Mouse (Mus musculus) brain, adult 2 months (tissue): ENCODE data around the gene Ptprg.
A peak's percentile ranks its signal among the peaks of the same experiment; 100 is the strongest.
"Not testable (repeated sequence)": the region's sequence is repeated elsewhere in the genome, so short reads cannot be mapped to it uniquely, and the experiment has no call there.

ENCODE experiments used
- DNase-seq: peaks from one replicate; pipeline ENCODE4 v3.0.0; 2011; ENCODE audit warnings: low read depth, low spot score

Gene Ptprg

DNA sequence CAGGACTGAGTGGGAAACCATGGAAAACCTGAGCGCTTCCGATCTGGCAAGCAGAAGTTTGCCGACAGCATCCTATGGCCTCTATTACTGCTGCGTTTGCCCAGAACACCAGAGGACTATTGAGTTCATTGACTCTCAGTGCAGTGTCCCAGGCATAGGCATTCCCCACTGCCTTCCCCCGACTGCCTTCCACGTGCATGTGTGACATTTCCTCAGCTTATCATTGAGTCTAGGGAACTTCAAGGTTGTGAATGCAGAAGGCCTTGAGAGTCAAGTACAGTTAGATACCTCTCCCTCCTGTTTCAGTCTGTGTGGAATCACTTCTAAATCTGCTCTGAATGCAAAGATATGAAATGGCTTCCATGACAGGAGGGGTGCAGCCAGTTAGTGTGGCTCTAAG is 488.2 kb downstream of the Ptprg start:
- DNase-seq: no peak

DNA sequence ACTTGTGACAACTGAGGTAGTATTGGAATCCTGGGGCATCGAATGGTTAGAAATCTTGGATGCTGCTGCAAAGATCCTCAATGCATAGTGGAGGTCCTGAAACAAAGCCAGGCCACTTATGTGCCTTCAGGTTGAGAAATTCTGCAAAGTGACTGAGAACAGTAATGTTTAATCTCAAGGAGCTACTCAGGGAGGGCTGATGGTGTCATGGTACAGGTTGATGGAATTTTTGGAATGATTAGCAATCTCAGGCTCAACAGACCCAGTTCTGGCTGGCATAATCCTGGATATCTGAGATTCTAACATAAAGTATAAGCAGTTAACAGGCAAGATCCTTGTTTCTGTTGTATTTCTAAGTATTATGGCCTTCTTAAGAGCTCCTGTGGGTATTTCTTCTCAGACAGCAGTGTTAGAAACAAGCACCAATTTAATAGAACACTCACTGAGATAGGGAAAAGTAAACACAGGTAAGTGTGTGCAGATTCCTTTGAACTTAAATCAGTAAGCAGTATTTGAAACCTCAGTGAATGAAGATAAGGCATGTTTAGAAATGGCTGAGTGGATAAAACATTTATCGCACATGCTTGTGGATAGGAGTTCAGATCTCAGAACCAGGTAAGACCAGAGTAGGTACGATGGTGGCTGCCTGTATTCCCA is 493.0 kb downstream of the Ptprg start:
- DNase-seq: no peak

DNA sequence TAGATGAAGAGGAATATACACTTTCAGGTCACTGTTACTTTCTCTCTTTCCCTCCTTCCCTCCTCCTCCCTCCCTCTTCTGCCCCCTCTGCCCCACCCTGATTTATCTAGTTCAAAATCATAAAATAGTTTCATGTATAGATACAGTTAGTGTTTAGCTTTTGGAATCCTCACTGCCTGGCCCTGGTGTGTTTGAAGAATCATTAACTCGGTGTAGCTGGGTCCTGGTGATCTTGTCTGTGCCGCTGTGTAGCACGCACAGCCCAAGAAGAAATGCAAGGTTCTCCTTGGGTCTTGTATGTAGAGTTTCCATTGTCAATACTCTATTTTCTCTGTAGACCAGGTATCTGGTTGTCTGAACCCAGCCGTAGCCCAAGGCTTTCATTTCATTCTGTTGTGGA is 494.3 kb downstream of the Ptprg start:
- no peak for DNase-seq

DNA sequence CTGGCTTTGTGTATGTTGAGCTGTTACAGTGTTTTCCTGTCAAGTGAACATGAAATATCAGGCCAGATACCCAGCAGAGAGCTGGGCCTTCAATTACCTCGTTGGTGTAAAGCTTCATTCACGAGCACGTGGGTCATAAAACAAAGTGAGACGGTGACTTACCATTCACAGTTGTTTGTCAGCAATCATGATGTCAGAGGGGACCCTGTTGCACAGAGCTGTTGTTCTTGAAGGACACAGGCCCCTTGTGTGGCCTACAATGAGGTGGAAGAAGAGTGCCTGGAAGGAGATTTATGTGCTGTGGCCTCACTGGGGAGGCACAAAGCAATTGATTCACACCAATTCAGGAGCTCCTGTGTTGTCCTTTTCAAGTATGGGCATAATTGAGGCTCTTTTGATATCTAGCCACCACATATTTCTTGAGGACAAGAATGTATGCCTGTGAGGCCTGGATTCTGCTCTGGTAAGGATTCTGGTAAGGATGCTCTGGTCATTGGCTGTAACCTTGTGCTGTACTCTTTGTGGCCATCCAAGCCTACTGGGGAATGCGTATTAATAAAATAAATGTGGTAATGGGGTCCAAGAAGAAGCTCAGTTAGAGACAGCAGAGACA is 503.7 kb downstream of the Ptprg start:
- DNase-seq: no peak

DNA sequence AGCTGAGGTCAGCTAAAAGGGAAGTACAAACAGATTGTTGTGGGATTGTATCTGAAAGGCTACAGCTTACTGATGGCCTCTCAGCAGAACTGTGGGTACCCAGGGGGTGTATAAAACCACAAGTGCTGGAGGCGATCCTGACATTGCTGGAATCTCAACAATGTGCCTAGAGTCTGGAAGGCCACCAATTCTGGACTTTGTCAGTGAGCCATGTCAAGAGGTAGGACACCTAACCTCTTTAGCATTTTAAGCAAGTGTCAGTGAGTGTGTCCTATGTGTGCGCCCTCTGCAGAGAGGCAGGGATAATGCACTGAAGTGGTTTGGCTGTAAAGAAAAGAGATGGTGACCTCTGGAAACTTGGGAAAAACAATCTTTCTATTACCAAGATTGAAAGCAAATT is 504.5 kb downstream of the Ptprg start:
- no peak for DNase-seq

DNA sequence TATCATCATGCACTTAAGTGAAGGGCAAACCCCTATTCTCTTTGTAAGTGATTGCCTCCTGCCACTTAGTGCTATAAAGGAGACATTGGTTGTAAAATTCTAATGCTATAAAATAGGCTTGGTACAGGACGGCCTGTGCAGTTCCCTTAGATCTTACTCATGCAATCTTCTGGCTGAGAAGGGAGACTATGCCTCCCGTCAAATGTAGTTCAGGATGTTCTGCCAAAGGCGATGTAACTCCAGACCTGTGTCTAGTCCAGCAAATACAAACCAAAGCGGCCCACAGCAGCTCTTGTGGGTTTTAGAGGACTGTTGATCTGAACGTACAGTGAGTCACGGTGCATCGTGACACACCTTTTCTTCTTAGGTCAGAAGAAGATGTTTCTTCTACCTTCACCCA is 505.8 kb downstream of the Ptprg start:
- DNase-seq: peak; percentile 40

DNA sequence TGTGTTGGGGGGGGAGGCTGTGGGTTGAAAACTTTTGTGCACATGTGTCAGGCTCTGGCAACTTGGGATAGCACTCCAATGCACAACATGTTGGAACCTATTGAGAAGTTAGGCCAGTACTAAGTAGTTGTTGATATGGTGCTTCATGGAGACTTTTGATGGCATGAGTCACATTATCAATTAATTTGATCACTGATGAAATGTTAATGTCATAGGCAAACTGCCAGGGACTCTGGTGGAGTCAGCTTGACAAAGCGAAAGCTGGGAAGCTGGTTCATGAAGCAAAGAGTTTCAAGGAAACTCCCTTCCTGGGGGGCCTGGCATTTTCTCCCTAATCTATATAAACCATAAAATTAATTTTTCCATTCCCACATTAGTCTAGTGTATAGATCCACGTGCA is 508.0 kb downstream of the Ptprg start:
- not testable (repeated sequence) for DNase-seq

DNA sequence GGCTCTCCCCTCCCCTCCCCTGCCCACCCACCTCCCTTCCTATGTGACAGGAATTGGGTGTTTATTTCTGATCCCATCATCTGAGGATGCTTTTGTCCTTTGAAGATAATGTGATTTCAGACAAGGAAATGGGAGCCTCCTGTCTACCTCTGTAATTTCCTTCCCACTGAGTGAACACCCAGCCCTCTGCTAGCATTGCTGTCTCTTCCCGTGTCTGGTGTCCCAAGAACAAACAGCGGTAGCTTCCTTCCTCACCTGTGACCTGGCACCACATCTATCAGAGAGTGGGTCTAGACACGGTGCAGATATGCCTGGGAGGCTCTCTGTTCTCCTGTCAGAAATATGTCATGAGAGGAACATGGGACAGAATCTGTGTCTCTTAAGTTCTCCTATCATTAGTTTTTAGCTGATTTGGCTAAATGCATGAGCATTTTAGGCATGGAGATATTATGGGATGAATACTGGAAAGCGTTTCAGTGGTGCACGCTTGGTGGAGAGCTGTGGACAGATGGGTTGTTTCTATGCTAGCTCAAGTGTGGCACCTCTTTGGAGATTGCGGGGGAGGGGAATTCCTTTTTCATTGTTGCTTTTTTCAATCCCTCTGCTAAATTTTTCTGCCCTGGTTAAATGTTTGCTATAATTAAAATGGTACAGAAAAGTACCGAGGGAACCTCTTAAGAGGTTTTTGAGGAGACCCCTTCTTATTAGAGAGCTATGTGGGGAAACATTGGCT is 509.5 kb downstream of the Ptprg start:
- peak; percentile 75 for DNase-seq

DNA sequence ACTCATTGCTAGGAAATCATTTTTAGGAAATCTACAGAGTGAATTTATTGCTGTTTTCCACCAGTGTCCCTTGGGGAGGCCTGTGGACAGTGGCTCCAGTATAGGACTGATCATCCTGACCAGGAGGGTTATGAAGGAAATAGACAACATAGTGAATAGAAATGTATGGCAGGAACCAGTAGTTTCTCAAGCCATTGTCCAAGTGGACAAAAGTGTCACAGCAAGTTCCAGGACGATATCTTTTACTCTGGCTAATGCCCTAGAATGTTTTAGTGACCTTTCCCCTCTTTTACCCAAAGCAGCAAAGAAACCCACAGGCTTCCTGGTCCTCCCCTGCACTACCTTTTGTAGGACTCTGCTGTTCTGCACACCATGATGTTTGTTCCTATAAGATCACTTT is 511.7 kb downstream of the Ptprg start:
- no peak for DNase-seq

DNA sequence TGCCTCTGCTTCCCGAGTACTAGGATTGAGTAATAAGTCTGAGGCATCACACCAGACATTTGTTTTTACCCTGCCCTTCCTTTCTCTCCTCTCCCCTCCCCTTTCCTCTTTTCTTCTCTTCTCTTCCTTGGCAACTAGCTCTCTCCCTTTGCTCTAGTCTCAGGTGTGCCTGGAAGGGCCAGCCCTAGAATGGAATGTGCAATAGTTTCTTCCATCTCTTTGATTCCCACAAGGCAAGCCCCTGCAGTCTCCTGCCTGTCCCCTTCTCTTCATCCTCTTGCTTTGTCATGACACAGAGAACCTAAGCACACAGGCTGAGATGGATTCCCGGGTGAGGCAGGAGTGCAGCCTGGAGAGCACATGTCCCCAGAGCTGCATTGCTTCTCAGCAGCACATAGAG is 512.4 kb downstream of the Ptprg start:
- no peak for DNase-seq

DNA sequence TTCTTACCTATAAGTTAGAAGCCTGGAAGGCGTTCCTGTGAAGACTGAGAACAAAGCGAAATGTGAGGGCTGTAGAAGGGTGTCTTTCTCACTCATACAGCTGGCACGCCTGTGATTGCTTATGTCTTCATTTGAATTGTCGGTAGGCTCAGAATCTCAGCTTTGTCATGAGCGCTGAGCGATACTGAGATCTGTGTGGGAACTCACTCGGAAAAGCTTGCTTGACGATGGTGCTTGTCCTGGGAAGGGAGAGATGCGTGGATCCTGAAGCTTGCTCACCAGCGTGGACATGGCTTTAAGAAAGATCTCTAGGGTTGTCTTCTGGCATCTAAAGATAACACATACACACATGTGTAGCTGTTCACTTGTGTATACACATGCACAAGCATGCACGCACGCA is 516.4 kb downstream of the Ptprg start:
- DNase-seq: no peak

DNA sequence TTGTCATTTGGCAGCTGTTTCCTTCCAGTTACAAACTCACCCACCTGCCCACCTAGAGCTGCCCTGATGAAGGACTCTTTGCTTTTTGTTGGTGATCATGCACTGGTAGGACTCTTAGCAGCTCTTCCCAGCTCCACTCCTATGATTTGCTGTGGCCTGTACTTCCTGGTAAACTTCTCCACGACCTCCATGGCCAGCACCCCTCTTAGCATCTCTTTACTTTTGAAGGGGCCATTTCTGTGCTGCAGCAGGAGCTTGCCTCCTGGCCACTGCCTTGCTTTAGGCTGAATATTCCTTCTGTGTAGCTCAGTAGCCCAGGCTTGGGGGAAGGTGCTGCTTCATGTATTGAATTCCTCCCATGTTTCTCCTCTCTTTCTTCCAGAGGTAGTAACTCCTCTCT is 517.0 kb downstream of the Ptprg start:
- DNase-seq: no peak

DNA sequence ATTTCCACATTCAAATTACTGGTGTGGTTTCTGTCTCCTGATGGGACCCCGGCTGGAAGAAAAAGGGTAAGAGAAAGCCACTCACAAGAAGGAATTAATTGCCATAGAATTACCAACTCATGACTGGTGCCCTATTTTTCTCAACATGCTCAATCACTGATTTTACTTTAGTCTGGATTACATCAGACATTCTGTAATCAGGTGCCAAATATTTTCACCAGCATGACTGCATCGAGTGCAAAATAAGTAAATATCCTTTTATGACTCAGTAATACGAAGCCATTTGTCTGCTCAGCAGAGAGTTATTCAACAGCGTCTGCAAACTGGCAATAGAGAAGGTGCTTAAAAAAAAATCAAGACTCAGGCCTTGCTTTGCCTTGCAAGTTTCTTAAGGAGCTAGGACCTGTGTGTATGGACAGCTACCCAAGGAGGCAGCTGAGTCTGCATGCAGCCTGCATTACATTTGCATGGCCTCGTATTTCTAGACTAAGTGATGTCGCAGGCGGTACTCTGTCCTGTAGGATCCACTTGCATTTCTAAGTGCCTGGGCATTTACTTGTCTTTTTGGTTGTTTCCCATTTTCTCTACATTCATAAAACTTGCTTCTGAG is 517.6 kb downstream of the Ptprg start:
- no peak for DNase-seq

DNA sequence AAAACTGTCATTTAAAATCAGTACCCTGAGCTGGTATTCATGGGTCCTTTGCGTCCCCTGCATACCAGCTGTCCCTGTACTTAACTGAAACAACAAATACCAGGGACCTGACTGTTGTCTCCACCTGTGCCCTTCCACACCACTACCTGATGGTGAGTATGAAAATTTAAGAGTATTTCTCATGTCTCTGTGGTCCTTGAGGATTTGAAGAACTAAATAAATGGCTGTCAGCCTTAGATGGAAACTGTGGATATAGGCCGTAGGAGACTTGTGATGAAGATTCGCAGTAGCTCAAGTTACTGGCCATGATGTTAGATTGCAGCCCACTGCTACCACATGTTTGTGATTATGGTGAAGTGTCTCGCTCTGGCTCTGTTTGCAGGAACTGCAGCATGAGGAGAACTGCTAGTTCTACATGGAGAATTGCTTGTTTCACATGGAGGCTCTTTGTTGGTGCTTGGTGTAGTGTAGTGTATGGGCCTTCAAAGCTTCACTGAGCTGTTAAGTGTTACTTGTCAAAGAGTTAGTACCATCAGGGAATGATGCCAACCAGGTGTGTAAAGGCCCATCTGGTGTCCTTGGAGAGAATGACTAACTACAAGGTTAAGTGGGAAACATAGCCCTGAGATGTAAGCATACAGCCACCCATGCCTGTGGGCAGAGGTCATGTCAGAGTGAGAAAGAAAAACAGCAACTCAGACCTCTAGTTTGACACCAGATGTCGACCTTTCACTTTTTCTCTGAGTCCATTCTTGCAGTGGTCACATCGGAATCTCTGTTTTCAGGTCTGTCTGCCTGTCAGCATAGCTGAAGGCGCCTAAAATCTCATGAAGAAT is 518.9 kb downstream of the Ptprg start:
- DNase-seq: no peak

DNA sequence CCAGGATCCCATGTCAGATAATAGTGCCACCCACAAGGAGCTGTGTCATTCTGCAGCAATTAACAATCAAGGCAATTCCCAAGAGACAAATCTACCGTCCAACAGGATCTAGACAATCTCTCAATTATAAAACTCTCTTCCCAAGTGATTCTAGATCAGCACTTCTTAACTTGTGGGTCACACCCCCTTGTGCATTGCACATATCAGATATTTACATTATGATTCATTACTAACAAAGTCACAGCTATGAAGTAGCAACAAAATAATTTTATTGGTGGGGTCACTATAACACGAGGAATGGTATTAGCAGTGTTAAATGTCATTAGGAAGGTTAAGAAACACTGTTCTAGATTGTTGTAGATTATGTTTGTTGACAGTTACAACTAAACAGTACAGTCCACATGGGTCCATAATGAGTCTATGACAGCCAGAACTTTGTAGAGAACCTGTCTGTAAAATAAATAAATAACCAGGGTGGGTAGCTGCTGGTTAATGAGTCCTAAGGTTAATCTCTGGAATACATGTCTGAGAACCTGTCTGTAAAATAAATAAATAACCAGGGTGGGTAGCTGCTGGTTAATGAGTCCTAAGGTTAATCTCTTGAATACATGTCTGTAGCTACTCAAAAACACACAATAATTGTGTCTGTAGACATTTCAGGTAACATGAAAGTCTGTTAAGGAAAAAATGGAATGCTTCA is 520.2 kb downstream of the Ptprg start:
- no peak for DNase-seq

DNA sequence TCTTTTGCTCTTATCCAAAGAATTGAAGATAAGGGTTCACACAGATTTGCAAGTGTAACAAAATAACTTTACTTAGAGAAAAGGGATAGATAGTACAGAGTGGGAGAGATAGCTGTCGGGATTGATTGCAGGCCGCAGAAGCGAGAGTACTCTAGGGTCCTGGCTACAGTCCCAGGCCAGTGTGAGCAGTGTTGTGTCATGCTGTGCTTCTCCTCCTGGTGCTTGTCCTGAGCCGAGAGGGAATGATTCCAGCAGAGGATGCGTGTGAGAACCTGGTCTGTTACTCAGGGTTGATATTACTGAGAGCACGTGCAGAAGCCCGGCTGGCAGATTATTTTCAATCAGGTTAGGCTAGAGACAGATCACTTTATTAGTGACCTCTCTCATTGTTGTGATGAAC is 523.9 kb downstream of the Ptprg start:
- peak; percentile 74 for DNase-seq

DNA sequence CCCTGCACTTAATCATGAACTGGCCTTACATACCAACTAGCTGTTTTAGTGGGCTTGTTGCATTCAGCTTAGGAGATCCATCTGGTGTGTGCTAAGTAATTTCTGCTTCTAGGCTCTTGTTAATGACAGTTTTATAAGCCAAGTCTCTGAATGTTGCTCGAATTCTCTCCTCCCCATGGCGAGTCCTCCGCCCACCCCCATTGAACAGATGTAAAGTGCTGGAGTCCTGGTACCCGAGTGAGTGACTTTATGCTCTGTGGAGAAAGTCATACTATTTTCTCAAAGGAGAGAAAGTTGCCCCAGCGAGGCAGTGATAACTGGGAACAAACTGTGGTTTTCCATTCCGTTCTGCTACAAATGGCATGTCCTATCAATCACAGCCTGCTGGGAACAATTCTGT is 525.9 kb downstream of the Ptprg start:
- peak; percentile 69 for DNase-seq

DNA sequence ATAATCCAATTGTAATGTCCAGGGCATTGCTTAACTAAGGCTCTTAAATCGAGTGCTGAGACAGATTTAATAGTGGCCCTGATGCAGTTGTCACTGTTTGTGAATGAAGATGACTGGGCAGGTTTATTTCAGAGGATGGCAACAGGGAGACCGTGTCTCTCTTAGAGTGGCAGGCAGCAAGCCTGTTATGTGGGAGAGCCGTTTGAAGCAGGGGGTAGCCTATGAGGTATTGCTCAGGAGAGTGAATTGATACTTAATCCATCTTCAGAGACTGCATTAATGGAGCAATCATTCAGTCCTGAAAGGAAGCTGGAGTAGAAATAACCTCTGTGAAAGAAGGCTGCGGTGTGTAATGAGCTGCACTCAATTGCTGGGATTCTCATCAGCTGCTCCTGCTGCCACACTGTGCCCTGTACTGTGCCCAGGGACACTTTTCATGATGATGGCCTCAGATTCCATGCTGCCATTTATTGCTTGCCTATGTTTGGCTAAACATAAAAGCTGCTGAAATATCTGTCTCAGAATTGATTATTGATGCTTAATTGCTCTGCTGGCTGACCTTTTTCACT is 526.6 kb downstream of the Ptprg start:
- DNase-seq: no peak

DNA sequence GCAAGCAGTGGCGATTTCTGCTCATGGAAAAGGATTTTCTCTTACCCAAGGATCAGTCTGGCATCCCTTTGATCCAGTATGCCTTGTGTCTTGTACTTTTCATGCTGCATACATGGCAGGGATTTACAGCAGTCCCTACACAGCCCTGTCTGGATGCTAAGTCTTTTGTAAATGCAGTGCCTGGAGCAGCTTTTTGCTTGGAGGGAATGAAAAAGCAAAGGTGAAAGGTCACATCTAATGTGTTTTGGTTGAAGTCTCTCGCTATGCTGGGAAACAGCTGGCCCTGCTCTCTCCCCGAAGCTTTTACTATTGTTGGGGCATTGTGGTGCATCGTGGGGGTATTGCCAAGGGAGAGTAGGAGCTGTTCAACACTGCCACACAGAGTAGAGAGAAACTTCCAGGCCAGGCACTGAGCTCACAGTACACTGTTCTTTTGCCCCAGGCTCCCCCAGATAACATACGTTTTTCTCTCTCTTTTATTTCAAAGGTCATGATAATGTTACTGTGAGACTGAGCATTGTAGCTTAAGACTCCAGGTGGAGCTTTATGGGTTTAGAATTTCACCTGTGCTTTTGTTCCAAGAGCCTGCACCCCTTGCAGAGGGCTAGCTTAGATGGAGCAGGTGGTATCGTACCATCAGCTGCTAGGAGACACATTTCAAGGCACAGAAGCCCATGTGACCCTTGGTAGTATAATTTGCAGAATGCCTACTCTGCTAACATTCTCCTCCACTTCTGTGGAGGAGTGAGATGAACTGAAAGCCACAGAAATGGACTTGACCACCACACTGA is 529.0 kb downstream of the Ptprg start:
- DNase-seq: no peak

DNA sequence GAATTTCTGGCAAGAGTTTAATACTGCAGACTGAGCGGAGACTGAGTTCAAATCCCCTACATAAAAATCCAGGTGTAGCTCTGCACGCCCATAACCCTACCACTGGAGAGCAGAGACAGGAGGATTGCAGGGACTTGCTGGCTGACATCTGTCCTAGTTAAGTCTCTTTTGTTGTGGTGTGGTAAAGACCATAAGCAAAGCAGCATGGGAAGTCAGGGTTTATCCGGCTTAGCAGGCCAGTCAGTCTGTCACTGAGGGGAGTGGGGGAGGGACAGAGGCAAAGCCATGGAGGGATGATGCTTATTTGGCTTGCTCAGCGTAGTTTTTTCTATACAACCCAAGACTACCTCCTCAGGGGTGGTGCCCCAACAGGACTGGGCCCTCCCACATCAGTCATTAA is 530.7 kb downstream of the Ptprg start:
- DNase-seq: no peak
